Mouse (Mus musculus) right cerebral cortex, postnatal 4 days (tissue): ENCODE data around the gene Tex101.
A peak's percentile ranks its signal among the peaks of the same experiment; 100 is the strongest.
"Not testable (repeated sequence)": the region's sequence is repeated elsewhere in the genome, so short reads cannot be mapped to it uniquely, and the experiment has no call there.

Source experiments
- DNase-seq: peaks from one replicate; pipeline ENCODE4 v3.0.0-alpha.2; 2022

Gene Tex101

DNA sequence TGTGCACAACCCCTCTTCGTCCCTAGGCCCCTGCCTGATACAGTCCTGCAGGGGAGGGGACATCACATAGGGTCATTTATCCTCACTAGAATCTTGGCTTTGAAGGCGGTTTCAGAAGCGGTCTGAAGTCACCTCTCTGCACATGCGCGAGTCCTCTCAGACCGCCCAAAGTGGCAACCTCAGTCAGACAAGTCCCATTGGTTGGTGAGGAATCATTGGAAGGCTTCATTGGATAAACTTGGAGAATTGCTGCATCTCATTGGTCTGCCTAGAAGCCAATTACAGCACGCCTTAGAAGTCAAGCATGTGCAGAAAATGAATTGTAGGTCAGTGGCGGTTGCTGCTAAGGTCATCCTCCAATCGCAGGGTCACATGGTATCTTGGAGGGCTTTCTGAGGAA is at the start of gene Tex101:
Gene Tex101 (minus strand): TSS at position 101 of the 400 bp plus-strand sequence.
- DNase-seq = no peak

GRCm38 (mm10) chr7:24715039-24715438 is 38.6 kb upstream of the Tex101 start:
- no peak for DNase-seq

DNA sequence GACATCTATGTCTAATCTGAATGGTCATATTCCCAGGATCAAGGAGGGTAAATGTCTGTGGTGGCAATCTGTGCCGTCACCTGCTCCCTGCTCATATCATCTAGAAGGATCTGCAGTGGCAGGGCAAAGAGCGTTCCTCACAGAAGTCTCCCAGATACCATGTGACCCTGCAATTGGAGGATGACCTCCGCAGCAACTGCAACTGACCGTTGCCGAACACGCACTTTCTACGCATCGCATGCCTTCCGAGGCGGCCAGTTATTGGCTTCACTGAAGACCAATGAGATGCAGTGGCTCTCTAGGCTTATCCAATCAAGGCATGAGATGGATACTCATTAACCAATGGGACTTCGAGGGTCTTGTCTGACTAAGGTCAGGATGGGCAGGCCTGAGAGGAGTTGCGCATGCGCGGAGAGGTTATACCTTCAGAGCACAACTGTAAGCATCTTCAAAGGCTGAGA is 32.4 kb upstream of the Tex101 start, which contains the start of gene BC049730:
Gene BC049730 (plus strand): TSS at position 411 of the 461 bp plus-strand sequence.
- no peak for DNase-seq

DNA sequence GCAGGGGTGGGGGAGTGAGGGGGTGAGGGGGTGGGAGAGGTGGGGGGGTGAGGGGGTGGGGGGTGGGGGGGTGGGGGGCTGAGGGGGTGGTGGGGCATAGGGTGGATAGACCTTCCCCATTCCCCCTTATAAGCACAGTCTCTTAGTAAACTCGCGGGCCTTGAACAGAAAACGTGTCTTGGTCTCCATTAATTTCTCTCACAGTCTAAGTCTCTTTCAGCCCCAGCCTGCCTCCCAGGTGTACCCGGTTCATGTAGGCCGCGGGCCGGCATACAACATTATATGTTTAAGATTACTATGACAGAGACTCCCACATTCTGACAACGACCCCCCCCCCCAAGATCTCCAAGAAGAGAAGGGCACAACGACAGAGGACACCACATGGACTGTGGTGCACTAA is 26.4 kb upstream of the Tex101 start:
- DNase-seq = not testable (repeated sequence)

- not testable (repeated sequence) for DNase-seq
Measured at GRCm38 (mm10) chr7:24697891-24698290, 21.4 kb upstream of the Tex101 start.

DNA sequence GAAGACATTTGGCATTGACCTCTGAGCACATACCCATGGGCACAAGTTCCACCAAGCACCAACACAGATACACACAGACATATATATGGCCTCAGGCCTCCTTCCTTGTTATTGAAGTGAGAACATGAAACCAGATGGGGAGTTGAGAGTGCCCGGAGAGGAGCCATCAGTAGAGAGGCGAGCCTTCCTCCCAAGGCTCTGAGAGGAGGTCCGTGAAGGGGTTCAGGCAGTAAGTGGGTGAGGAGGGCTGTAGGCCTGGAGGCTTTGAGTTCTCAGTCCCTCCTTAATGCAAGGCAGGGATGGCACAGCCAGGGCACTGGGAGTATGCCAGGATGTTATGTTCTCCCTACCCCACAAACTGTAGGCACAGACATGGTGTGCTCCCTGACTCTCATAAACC is 16.2 kb upstream of the Tex101 start:
- not testable (repeated sequence) for DNase-seq

GRCm38 (mm10) chr7:24687519-24687918 is 11.0 kb upstream of the Tex101 start:
- not testable (repeated sequence) for DNase-seq

DNA sequence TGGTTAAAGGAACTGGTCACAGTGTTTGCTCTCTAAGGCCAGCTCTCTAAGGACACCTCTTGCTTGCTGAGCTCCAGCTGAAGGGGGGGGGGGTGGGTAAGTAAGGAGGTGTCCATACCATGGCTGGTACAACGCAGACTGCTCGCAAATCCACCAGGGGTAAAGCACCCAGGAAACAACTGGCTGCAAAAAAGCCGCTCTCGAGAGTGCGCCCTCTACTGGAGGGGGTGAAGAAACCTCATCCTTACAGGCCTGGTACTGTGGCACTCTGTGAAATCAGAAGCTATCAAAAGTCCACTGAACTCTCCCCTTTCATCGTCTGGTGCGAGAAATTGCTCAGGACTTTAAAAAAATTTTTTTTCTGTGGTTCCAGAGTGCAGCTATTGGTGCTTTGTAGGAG is 7.6 kb upstream of the Tex101 start:
- DNase-seq = not testable (repeated sequence)

- no peak for DNase-seq
Measured at GRCm38 (mm10) chr7:24671944-24672439, 4.5 kb downstream of the Tex101 start.

DNA sequence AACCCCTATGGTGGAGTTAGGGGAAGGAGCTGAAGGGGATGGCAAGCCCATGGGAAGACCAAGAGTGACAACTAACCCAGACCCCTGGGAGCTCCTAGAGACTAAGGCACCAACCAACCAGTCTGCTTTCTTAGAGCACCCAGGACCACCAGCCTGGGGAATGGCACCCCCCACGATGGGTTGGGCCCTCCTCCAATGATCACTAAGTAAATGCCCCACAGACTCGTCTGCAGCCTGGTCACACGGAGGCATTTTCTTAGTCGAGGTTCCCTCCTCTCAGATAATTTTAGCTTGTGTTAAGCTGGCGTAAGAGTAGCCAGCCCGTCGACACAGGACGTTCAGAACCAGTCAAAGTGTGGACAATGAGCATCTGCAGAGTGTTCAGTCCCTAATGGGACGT is 11.5 kb downstream of the Tex101 start:
- DNase-seq = no peak

GRCm38 (mm10) chr7:24664301-24664700 is 12.2 kb downstream of the Tex101 start:
- DNase-seq = no peak

GRCm38 (mm10) chr7:24662575-24662974 is 13.9 kb downstream of the Tex101 start:
- peak; percentile 77 for DNase-seq

DNA sequence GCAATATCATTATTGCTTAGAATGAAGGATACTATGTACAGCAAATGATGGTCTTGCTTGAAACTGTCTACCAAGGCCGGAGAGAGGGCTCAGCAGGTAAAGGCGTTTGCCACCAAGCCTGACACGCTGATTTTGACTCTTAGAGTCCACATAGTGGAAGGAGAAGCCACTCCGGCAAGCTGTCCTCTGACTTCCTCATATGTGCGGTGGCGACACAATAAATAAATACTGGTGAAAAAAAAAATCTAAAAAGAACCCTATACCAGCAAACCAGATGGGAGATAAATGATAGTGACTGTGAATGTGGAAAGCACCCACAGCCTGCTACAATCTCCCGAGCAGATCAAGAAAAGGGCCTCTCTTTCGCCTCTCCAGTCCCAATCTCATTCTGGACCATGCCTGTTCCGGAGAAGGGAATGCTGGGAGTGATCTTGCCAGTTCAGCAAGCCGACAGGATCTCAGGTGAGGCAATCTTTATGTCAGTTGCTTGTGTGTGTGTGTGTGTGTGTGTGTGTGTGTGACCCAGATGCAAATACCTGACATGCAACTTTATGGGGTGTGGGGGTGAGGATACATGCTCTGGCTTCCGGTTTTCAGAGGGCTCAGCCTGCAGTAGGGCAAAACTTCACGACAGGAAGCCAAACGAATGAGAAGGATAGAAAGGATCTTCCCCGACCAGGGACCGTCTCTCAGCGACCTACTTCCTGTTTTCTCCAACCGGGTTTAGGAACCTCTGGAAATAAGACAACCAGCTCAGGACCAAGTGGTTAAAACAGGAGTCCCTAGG is 15.2 kb downstream of the Tex101 start:
- no peak for DNase-seq

DNA sequence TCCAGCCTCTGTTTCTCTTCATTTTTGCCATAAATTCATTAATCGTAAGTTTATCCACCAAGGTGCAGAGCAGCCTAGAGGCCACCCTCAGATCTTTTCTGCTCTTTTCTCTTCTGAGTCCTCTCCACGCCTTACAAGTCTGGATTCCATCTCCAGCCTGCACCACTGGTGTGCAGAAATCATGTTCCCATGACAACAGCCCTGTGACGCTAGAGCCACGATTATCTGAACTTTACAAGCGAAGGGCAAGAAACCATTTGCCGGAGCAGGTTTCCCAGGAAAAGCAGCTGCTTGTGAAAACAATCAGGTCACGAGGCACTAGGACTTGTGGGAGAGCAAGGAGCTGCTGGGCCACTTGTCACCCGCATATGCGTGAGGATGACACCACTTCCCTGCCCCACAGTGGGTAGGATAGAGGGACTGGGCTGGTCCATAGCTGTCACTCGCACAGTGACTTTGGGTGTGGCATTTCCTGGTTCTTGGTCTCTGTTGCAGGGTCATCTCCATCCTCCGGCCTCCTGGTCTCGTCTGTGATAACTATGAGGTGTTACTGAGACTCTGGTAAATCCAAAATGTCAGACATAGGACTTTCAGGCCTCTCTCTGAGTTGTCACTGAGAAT is 16.6 kb downstream of the Tex101 start:
- no peak for DNase-seq

- no peak for DNase-seq
Measured at GRCm38 (mm10) chr7:24653681-24654080, 22.8 kb downstream of the Tex101 start.

DNA sequence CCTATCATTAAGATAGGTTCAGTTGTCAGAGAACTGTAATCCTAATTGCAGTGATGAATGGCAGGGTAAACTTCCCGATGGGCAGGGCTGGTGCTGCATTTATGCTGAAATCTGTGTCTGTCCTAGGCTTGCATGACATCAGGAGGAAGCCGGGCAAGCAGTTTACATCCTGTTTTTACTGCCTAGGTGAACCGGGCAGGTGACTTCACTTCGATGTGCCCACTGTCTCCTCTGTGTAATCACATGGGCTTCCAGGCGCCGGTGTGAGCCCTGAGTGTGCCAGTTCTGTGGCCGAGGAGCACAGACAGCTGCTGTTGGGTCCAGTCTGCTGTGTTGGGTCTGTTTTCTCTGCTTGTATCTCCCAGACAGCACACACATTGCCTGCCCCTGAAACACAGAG is 30.0 kb downstream of the Tex101 start:
- no peak for DNase-seq

DNA sequence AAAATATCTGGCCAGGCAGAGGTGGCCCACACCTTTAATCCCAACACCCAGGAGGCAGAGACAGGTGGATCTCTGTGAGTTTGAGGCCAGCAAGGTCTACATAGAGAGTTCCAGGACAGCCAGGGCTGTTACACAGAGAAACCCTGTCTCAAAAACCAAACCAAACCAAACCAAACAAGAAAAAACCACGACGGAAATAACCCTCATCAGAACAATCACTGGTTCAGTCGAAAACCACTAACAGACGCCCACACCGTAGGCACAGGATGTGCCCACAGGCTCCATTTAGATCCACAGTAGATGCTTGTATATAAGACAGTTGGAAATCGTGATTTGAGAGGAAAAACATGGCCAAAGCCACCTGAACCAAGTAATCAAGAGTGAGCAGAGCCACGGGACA is 31.5 kb downstream of the Tex101 start:
- DNase-seq = no peak

- DNase-seq = no peak
Measured at GRCm38 (mm10) chr7:24644492-24644891, 32.0 kb downstream of the Tex101 start.

DNA sequence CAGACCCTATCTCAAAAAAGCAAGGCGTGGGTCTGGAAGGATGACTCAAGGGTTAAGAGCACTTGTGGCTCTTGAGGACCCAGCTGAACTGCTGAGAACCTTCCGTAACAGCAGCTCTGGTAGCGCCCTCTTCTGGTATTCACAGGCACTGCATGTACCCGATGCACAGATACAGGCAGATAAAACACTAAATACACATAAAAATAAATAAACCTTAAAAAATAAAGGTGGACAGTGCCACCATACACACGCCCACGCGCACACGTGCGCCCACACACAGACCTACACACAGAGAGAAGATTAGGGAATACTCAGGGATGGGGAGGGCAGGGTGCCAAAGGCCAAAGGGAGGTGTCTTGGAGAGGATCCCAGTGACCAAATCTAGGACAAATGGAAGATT is 34.0 kb downstream of the Tex101 start:
- DNase-seq = peak; percentile 46

DNA sequence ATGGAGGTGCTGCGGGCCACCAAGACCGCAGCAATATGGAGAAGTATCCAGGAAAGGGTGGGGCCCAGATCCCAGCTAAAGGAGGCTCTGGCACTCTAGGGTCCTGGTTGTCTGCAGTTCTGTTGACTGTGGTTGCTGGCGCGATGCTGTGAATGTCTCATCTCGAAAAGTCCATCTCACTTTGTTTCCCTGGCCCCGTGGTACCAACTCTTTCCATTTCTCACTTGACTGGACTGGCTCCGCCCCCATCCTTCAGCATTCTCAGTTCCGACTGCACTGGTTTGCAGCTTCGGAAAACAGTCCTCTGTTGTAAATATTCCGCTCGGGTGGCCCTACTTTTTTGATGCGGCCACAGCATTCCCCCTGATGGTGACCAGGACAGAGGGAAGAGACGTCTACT is 36.0 kb downstream of the Tex101 start:
- no peak for DNase-seq

GRCm38 (mm10) chr7:24638026-24638856 is 38.2 kb downstream of the Tex101 start:
- no peak for DNase-seq

- DNase-seq = no peak
Measured at GRCm38 (mm10) chr7:24637046-24637445, 39.4 kb downstream of the Tex101 start.

GRCm38 (mm10) chr7:24636264-24636663 is 40.2 kb downstream of the Tex101 start, which contains the start of gene Lypd3:
Gene Lypd3 (plus strand): TSS chr7:24636550.
- DNase-seq = no peak
